Mouse (Mus musculus) spleen, postnatal 0 days (tissue): ENCODE measurements around the gene Gatad2a. TPM values are rescaled to one million over a fixed set of nuclear protein-coding genes. Genes with fewer than 3 reads are reported as not detected.

Experiments used
- polyA plus RNA-seq: library from polyadenylated mRNA; unstranded; fragments of >200 nt; fragmentation: Nextera tagmentation; extraction: Ambion mirVana; gene quantifications from 2 replicates; pipeline ENCODE4 v1.2.1, GENCODE M21; 2015

Gene Gatad2a
- polyA plus RNA-seq = 33.0 and 33.7 TPM in 2 replicates

GRCm38 (mm10) chr8:69995776-69996588 is at the start of gene Gatad2a:
Gatad2a (minus strand) TSS chr8:69996384.

GRCm38 (mm10) chr8:70042583-70043455 is 46.6 kb upstream of the Gatad2a start, which contains the start of the genes Mau2 and Sugp1:
Mau2 (minus strand) TSS chr8:70042734.
Sugp1 (plus strand) TSS chr8:70042813.

DNA sequence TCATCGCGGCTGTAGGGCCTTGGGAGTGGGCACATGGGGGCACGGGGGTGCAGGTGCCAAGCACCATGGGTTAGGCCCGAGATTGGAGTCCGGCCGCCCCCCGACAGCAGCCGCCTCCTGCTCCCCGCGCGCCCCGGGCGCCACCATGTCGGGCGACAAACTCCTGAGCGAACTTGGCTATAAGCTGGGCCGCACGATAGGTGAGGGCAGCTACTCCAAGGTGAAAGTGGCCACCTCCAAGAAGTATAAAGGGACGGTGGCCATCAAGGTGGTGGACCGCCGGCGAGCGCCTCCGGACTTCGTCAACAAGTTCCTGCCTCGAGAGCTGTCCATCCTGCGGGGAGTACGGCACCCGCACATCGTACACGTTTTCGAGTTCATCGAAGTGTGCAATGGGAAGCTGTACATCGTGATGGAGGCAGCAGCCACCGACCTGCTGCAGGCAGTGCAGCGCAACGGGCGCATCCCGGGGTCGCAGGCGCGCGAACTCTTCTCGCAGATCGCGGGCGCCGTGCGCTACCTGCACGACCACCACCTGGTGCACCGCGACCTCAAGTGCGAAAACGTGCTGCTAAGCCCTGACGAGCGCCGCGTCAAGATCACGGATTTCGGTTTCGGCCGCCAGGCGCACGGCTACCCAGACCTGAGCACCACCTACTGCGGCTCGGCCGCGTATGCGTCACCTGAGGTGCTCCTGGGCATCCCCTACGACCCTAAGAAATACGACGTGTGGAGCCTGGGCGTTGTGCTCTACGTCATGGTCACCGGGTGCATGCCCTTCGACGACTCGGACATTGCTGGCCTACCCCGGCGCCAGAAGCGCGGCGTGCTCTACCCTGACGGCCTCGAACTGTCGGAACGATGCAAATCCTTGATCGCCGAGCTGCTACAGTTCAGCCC is 93.8 kb downstream of the Gatad2a start, which contains the start of the genes Tssk6, Ndufa13 and Yjefn3:
TSS of gene Tssk6 (plus strand) at position 22 of the 900 bp plus-strand sequence.
TSS of gene Ndufa13 (minus strand) at position 396 of the 900 bp plus-strand sequence.
TSS of gene Yjefn3 (minus strand) at position 550 of the 900 bp plus-strand sequence.

DNA sequence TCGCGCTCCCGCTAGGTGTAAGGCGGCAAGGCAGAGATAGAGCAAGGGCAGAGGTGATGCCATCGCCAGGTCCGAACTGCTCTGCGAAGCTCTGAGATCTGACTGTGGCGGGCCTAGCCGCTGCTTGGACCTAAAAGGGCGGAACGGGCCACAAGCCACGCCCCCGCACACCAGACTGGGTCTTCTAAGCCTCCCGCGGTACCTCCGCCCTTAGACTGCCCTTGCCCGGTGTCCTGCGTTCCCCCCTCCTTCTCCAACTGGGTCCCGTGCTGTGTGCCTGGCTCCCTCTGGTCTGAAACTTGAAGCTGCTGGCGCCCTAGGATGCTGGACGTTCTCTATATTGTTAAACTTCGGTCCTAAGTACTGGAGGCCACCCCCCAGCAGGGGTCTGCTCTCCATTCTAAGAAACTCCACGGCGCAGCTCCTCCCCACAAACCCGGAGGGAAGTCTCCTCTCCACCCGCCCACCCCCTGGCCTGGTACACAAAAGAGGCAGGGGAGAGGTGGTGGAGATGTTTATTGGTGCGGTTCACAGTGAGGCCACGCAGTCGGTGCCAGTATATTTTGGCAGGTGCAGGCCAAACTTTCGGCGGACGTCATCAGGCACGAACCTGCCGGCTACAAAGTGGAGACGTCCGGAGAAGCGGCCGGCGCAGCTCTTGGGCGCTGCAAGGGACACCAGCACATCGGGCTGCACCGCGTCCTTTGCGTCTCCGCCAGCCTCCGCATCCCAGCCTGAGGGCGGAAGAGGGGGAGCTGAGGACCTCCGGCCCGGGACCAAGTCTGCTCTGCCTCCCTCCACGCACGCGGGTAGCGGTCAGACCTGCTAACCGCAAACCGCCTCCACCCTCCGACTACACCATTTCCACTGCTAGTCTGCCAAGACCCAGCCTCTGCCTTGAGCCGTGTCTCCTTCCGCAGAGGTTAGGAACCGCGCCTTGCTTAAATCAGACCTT is 108.6 kb downstream of the Gatad2a start, which contains the start of gene Cilp2:
TSS of gene Cilp2 (minus strand) at position 399 of the 955 bp plus-strand sequence.

Other genes with a start within 250 kb of the Gatad2a start
- gene Zfp963, start 246.4 kb downstream of the Gatad2a start, polyA plus RNA-seq = 2.8 and 3.4 TPM in 2 replicates
- 0.56 and 1.1 TPM in 2 replicates for gene Gm20422, start 221.5 kb downstream of the Gatad2a start, polyA plus RNA-seq
- 17.5 and 20.8 TPM in 2 replicates for gene Atp13a1, start 205.2 kb downstream of the Gatad2a start, polyA plus RNA-seq
- gene Zfp866, start 205.2 kb downstream of the Gatad2a start, polyA plus RNA-seq = 10.3 and 11.5 TPM in 2 replicates
- 15.3 and 23.6 TPM in 2 replicates for gene Gmip, start 187.7 kb downstream of the Gatad2a start, polyA plus RNA-seq
- 0.11 and 0.17 TPM in 2 replicates for gene Lpar2, start 174.0 kb downstream of the Gatad2a start, polyA plus RNA-seq
- 9.5 and 13.5 TPM in 2 replicates for gene Pbx4, start 163.9 kb downstream of the Gatad2a start, polyA plus RNA-seq
- 0.13 and 0.30 TPM in 2 replicates for gene Cilp2, start 108.7 kb downstream of the Gatad2a start, polyA plus RNA-seq
- 3.7 and 4.8 TPM in 2 replicates for gene Tssk6, start 94.2 kb downstream of the Gatad2a start, polyA plus RNA-seq
- gene Ndufa13, start 93.8 kb downstream of the Gatad2a start, polyA plus RNA-seq = 112 TPM in 2 replicates
- gene Yjefn3, start 93.7 kb downstream of the Gatad2a start, polyA plus RNA-seq = 0.34 and 1.4 TPM in 2 replicates
- gene Mau2, start 46.4 kb upstream of the Gatad2a start, polyA plus RNA-seq = 26.9 and 29.0 TPM in 2 replicates
- 21.6 and 22.8 TPM in 2 replicates for gene Sugp1, start 46.4 kb upstream of the Gatad2a start, polyA plus RNA-seq
- gene Tm6sf2, start 76.5 kb upstream of the Gatad2a start, polyA plus RNA-seq = 0.29 and 0.35 TPM in 2 replicates
- gene Hapln4, start 87.1 kb upstream of the Gatad2a start, polyA plus RNA-seq = not detected in 2 replicates
- gene Ncan, start 124.5 kb upstream of the Gatad2a start, polyA plus RNA-seq = 0.02 TPM in 1 of 2 replicates, not detected in the other
- 29.3 and 30.0 TPM in 2 replicates for gene Nr2c2ap, start 134.9 kb upstream of the Gatad2a start, polyA plus RNA-seq
- gene Rfxank, start 142.8 kb upstream of the Gatad2a start, polyA plus RNA-seq = 7.3 and 8.6 TPM in 2 replicates
- 26.4 and 31.2 TPM in 2 replicates for gene Borcs8, start 143.1 kb upstream of the Gatad2a start, polyA plus RNA-seq
- gene Mef2b, start 143.3 kb upstream of the Gatad2a start, polyA plus RNA-seq = 0.22 and 0.40 TPM in 2 replicates
- 25.9 and 30.0 TPM in 2 replicates for gene Tmem161a, start 176.0 kb upstream of the Gatad2a start, polyA plus RNA-seq
- 5.4 TPM in 2 replicates for gene Slc25a42, start 215.9 kb upstream of the Gatad2a start, polyA plus RNA-seq
- gene Sugp2, start 237.8 kb upstream of the Gatad2a start, polyA plus RNA-seq = 18.2 and 18.8 TPM in 2 replicates
- 12.2 and 13.3 TPM in 2 replicates for gene Armc6, start 238.1 kb upstream of the Gatad2a start, polyA plus RNA-seq